11 mouse cellular contexts compared by ENCODE assay signal in the genomic region with DNA sequence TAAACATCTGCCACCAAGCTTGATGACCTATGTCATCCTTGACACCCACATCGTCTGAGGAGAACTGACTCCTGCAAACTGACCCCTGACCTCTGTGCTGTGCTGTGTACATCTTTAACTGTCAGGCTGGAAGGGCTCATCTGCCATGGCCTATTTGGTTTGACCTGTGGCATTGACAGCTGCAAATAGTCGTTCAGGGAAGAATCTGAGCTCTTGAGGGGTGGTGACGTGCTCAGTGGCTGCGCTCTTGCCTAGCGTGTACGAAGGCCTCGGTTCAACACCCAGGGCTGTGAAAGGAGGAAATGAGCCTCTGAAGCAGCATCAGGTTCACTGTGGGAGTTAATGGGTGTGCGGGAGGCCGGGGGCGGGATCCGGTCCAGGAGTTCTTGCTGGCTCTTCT. TPM values are rescaled to one million over a fixed set of nuclear protein-coding genes. Genes with fewer than 3 reads are reported as not detected.
DNase-seq lines count a peak whose midpoint lies in the region; ATAC-seq and TF ChIP-seq lines count a peak whose summit lies in the region.
"Had no signal": no experiment of that assay in that cellular context is flagged by ENCODE, and none has a peak within 500 bp of the region (broad histone marks: within the 10 kb centered on the region; RNA-seq: fewer than 3 reads in every experiment).

No protein-coding gene starts in this region.

- TF ChIP-seq RAD21 in CH12.LX (IDR thresholded peaks at IDR 0.05; ENCODE audit: low read depth, low read length) = no peak

- H3K4me2 ChIP-seq in kidney, embryonic 14.5 days (replicated peaks; ENCODE audit: low read depth, low read length) = no peak overlapping the region
- H3K4me2 ChIP-seq in CH12.LX (ENCODE audit: insufficient read depth, low read depth, poor library complexity, severe bottlenecking) = no peak overlapping the region
- no peak overlapping the region for H3K4me2 ChIP-seq in kidney, postnatal 0 days (ENCODE audit: low read length)
- H3K4me2 ChIP-seq in liver, postnatal 0 days (ENCODE audit: low read depth, low read length) = no peak overlapping the region
- H3K4me2 ChIP-seq in forebrain, embryonic 13.5 days = no peak overlapping the region
- H3K4me2 ChIP-seq: hindbrain, embryonic 15.5 days had no signal

- DNase-seq in kidney, adult 18-20 months = no peak
- DNase-seq in A20 (ENCODE audit: low read depth, low spot score) = peak; percentile 87
- peak; percentile 70 for DNase-seq in CH12.LX (ENCODE audit: extremely low read depth)
- peak; percentile 93 for DNase-seq in kidney, postnatal 0 days (ENCODE audit: low spot score)
- DNase-seq in liver, postnatal 0 days = no peak
- DNase-seq: cerebellum, postnatal 14 days; layer of hippocampus, adult 9-11 months; lung, postnatal 36 days had no signal

- peak; percentile 96 for ATAC-seq in kidney, embryonic 14.5 days (ENCODE audit: low FRiP score, low TSS enrichment)
- ATAC-seq in kidney, postnatal 0 days (replicated peaks; ENCODE audit: low FRiP score, low read depth) = peak; percentile 91
- no peak for ATAC-seq in liver, postnatal 0 days
- no peak for ATAC-seq in forebrain, embryonic 13.5 days

- H3K27me3 ChIP-seq in kidney, embryonic 14.5 days (ENCODE audit: control insufficient read depth, insufficient read depth, low read length) = no peaks in the 10 kb centered on the region
- no peaks in the 10 kb centered on the region for H3K27me3 ChIP-seq in CH12.LX (replicated peaks)
- no peaks in the 10 kb centered on the region for H3K27me3 ChIP-seq in kidney, postnatal 0 days (ENCODE audit: insufficient read depth, low read length)
- H3K27me3 ChIP-seq in liver, postnatal 0 days (ENCODE audit: insufficient read depth, low read length) = no peaks in the 10 kb centered on the region
- no peaks in the 10 kb centered on the region for H3K27me3 ChIP-seq in forebrain, embryonic 13.5 days
- H3K27me3 ChIP-seq: hindbrain, embryonic 15.5 days had no signal

- no peak overlapping the region for H3K9ac ChIP-seq in kidney, embryonic 14.5 days (ENCODE audit: low read depth, low read length)
- H3K9ac ChIP-seq in CH12.LX (ENCODE audit: insufficient read depth, low read depth) = no peak overlapping the region
- no peak overlapping the region for H3K9ac ChIP-seq in kidney, postnatal 0 days (ENCODE audit: low read depth, low read length)
- H3K9ac ChIP-seq in liver, postnatal 0 days (replicated peaks) = no peak overlapping the region
- H3K9ac ChIP-seq in forebrain, embryonic 13.5 days = no peak overlapping the region
- H3K9ac ChIP-seq: hindbrain, embryonic 15.5 days had no signal

- no peaks in the 10 kb centered on the region for H3K79me2 ChIP-seq in CH12.LX (replicated peaks; ENCODE audit: control insufficient read depth, extremely low read depth, insufficient read depth, poor library complexity, severe bottlenecking)

- peaks cover 4% of the 10 kb centered on the region; the same call in 1 of the 2 replicates for H3K4me1 ChIP-seq in kidney, embryonic 14.5 days (ENCODE audit: control insufficient read depth, insufficient read depth, low read length)
- H3K4me1 ChIP-seq in CH12.LX (ENCODE audit: control insufficient read depth in 1 of 2, insufficient read depth in 2 of 2) = peaks cover 0 to 24% of the 10 kb centered on the region in 2 experiments; a peak in 3 of 4 replicates
- H3K4me1 ChIP-seq in kidney, postnatal 0 days (replicated peaks; ENCODE audit: insufficient read depth, low read length) = 0 out of 2 replicates have a peak, but pooled peaks cover 6% of the 10 kb centered on the region
- H3K4me1 ChIP-seq in liver, postnatal 0 days (ENCODE audit: insufficient read depth) = no peaks in the 10 kb centered on the region
- H3K4me1 ChIP-seq in forebrain, embryonic 13.5 days = no peaks in the 10 kb centered on the region

- no peak overlapping the region for H3K27ac ChIP-seq in kidney, embryonic 14.5 days (ENCODE audit: low read depth, low read length)
- peak overlapping the region; percentile 64; the same call in 1 of the 2 replicates for H3K27ac ChIP-seq in CH12.LX (ENCODE audit: insufficient read depth, low read depth)
- H3K27ac ChIP-seq in kidney, postnatal 0 days = 0 out of 2 replicates have a peak overlapping the region, but pooled peaks have one; percentile 6
- H3K27ac ChIP-seq in liver, postnatal 0 days (ENCODE audit: low read depth) = no peak overlapping the region
- no peak overlapping the region for H3K27ac ChIP-seq in forebrain, embryonic 13.5 days
- H3K27ac ChIP-seq: hindbrain, embryonic 15.5 days had no signal

- no peaks in the 10 kb centered on the region for H3K36me3 ChIP-seq in kidney, embryonic 14.5 days (ENCODE audit: control insufficient read depth, insufficient read depth, low read length)
- H3K36me3 ChIP-seq in CH12.LX (replicated peaks in 1 of 2; ENCODE audit: control insufficient read depth in 1 of 2, insufficient read depth in 1 of 2, low read length in 1 of 2) = peaks cover 22 to 70% of the 10 kb centered on the region in 2 experiments
- H3K36me3 ChIP-seq in kidney, postnatal 0 days (ENCODE audit: insufficient read depth, low read length) = 0 out of 2 replicates have a peak, but pooled peaks cover 5% of the 10 kb centered on the region
- H3K36me3 ChIP-seq in liver, postnatal 0 days (replicated peaks; ENCODE audit: insufficient read depth, low read length) = peaks cover 15% of the 10 kb centered on the region; the same call in 1 of the 2 replicates
- H3K36me3 ChIP-seq in forebrain, embryonic 13.5 days (ENCODE audit: poor library complexity, severe bottlenecking) = peaks cover 17% of the 10 kb centered on the region
- H3K36me3 ChIP-seq: hindbrain, embryonic 15.5 days had no signal

- TF ChIP-seq EP300 in CH12.LX (IDR thresholded peaks at IDR 0.05; ENCODE audit: low read length) = no peak
- TF ChIP-seq EP300 in liver, postnatal 0 days (IDR thresholded peaks at IDR 0.05; ENCODE audit: low read depth) = no peak

- no peak overlapping the region for H3K4me3 ChIP-seq in kidney, embryonic 14.5 days (ENCODE audit: low read length)
- H3K4me3 ChIP-seq in CH12.LX (replicated peaks in 1 of 3; ENCODE audit: low read depth in 2 of 3, low read length in 2 of 3, poor library complexity in 1 of 3) = no peak overlapping the region
- H3K4me3 ChIP-seq in kidney, postnatal 0 days (replicated peaks; ENCODE audit: low read depth, low read length) = no peak overlapping the region
- no peak overlapping the region for H3K4me3 ChIP-seq in liver, postnatal 0 days (ENCODE audit: low read depth, low read length)
- H3K4me3 ChIP-seq in forebrain, embryonic 13.5 days = no peak overlapping the region
- H3K4me3 ChIP-seq: hindbrain, embryonic 15.5 days had no signal

- TF ChIP-seq POLR2A in CH12.LX (IDR thresholded peaks at IDR 0.05; ENCODE audit: low read depth, low read length) = no peak

- in situ Hi-C loops in CH12.LX (cut with MboI; ENCODE audit: low pct_ligation_motif_present, low pct_unique_long_range_greater_than_20kb, low sequenced_read_pairs) = loop anchor here (10.0 kb wide), 1 partner anchor 59 kb away; no protein-coding TSS in a partner anchor

- dilution Hi-C loops in CH12.LX (cut with MboI; ENCODE audit: extremely low pct_ligation_motif_present, extremely low pct_unique_long_range_greater_than_20kb, low sequenced_read_pairs) = no loop called here

- H3K9me3 ChIP-seq in kidney, embryonic 14.5 days (ENCODE audit: control insufficient read depth, low read length) = no peaks in the 10 kb centered on the region
- H3K9me3 ChIP-seq in CH12.LX (replicated peaks; ENCODE audit: low read length) = no peaks in the 10 kb centered on the region
- no peaks in the 10 kb centered on the region for H3K9me3 ChIP-seq in kidney, postnatal 0 days (replicated peaks; ENCODE audit: low read length)
- no peaks in the 10 kb centered on the region for H3K9me3 ChIP-seq in liver, postnatal 0 days (ENCODE audit: low read length)
- H3K9me3 ChIP-seq in forebrain, embryonic 13.5 days (replicated peaks) = no peaks in the 10 kb centered on the region
- H3K9me3 ChIP-seq: hindbrain, embryonic 15.5 days had no signal

- no peak for TF ChIP-seq CTCF in CH12.LX (conservative IDR thresholded peaks at IDR 0.05 in 1 of 2, IDR thresholded peaks at IDR 0.05 in 1 of 2; ENCODE audit: low read depth in 2 of 2, low read length in 2 of 2)
- TF ChIP-seq CTCF in kidney, postnatal 0 days (IDR thresholded peaks at IDR 0.05; ENCODE audit: low read depth) = no peak
- no peak for TF ChIP-seq CTCF in liver, postnatal 0 days (IDR thresholded peaks at IDR 0.05; ENCODE audit: low read depth)

- 14% methylated on average over 11 of the region's 11 CpGs for WGBS in kidney, embryonic 14.5 days
- WGBS in kidney, postnatal 0 days = 20% methylated on average over 11 of the region's 11 CpGs
- 68% methylated on average over 11 of the region's 11 CpGs for WGBS in liver, postnatal 0 days (ENCODE audit: insufficient replicate concordance)
- WGBS in forebrain, embryonic 13.5 days = 89% methylated on average over 11 of the region's 11 CpGs

TF ChIP-seq in CH12.LX, 34 proteins besides CTCF, POLR2A, EP300 and RAD21:
- TF ChIP-seq SIN3A (IDR thresholded peaks at IDR 0.05; ENCODE audit: low read length) (no peak), ETS1 (conservative IDR thresholded peaks at IDR 0.05; ENCODE audit: low read depth, low read length) (0 out of 2 replicates have a peak, but pooled peaks have one; percentile 15), USF1 (IDR thresholded peaks at IDR 0.05; ENCODE audit: low read depth, low read length) (no peak), ZNF384 (IDR thresholded peaks at IDR 0.05; ENCODE audit: low read depth, low read length) (no peak), MXI1 (IDR thresholded peaks at IDR 0.05; ENCODE audit: low read depth, low read length) (0 out of 2 replicates have a peak, but pooled peaks have one; percentile 29), JUN (IDR thresholded peaks at IDR 0.05; ENCODE audit: insufficient read depth, low read depth, low read length) (no peak)

RNA-seq across cellular contexts. Expression of a gene that starts 35.7 kb away (rescaled TPM):
- polyA plus RNA-seq in kidney, embryonic 14.5 days (2014; fragmentation: Nextera tagmentation; extraction: Ambion mirVana) = 30.1 and 43.4 TPM in 2 replicates
- 22.9 and 27.9 TPM in 2 replicates for total RNA-seq in CH12.LX (2012; rRNA removed)
- total RNA-seq in CH12.LX (2014; rRNA removed) = 63.9 and 69.0 TPM in 2 replicates
- polyA plus RNA-seq in CH12.LX (2012; ENCODE audit: insufficient read length, low read depth) = 59.3 and 59.9 TPM in 2 replicates
- polyA plus RNA-seq in kidney, postnatal 0 days (2015; fragmentation: Nextera tagmentation; extraction: Ambion mirVana) = 32.4 and 35.9 TPM in 2 replicates
- 8.6 and 11.3 TPM in 2 replicates for polyA plus RNA-seq in liver, postnatal 0 days (2015; fragmentation: Nextera tagmentation; extraction: Ambion mirVana)
- polyA plus RNA-seq in forebrain, embryonic 13.5 days (2015; fragmentation: Nextera tagmentation; extraction: Ambion mirVana) = 60.1 and 63.9 TPM in 2 replicates

RNA-seq across cellular contexts. Expression of a gene that starts 35.7 kb away (rescaled TPM):
- 134 and 165 TPM in 2 replicates for polyA plus RNA-seq in kidney, embryonic 14.5 days (2014; fragmentation: Nextera tagmentation; extraction: Ambion mirVana)
- total RNA-seq in CH12.LX (2012; rRNA removed) (49.1 and 56.7 TPM in 2 replicates), CH12.LX (2014; rRNA removed) (60.3 and 72.7 TPM in 2 replicates)
- polyA plus RNA-seq in CH12.LX (2012; ENCODE audit: insufficient read length, low read depth) = 145 and 146 TPM in 2 replicates
- polyA plus RNA-seq in kidney, postnatal 0 days (2015; fragmentation: Nextera tagmentation; extraction: Ambion mirVana) = 131 and 136 TPM in 2 replicates
- polyA plus RNA-seq in liver, postnatal 0 days (2015; fragmentation: Nextera tagmentation; extraction: Ambion mirVana) = 55.1 and 58.8 TPM in 2 replicates
- 176 and 187 TPM in 2 replicates for polyA plus RNA-seq in forebrain, embryonic 13.5 days (2015; fragmentation: Nextera tagmentation; extraction: Ambion mirVana)

Comparison
In these comparisons a context has a peak if more than half of its experiments do, and no peak if none do; other contexts are left out.
1. H3K27ac ChIP-seq: peak in CH12.LX (single experiment) and kidney, postnatal 0 days (single experiment); none in kidney, embryonic 14.5 days (single experiment), liver, postnatal 0 days (single experiment) and forebrain, embryonic 13.5 days (single experiment).
2. DNase-seq: peak in A20 (single experiment), CH12.LX (single experiment) and kidney, postnatal 0 days (single experiment); none in kidney, adult 18-20 months (single experiment) and liver, postnatal 0 days (single experiment).
3. ATAC-seq: peak in kidney, embryonic 14.5 days (single experiment) and kidney, postnatal 0 days (single experiment); none in liver, postnatal 0 days (single experiment) and forebrain, embryonic 13.5 days (single experiment).